ENCODE assay signal across 20 mouse cellular contexts in the genomic region with DNA sequence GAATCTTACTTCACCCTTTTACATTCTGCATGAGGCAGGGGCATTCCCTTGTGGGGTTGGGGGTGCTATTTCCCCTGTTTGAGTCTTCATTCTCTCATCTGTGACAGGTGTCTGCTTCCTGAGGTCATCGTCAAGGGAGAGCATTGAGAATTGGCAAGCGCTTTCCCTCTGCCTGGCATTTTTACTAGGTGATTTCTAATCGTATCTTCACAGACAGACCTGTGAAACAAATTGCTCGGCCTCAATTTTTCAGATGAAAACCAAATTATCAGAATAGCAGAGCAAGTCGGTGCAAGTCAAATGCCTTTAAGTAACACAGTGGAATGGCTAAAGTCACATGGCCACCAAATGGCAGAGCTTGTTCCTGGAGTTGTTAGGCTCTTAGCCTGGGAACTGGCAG. TPM values are rescaled to one million over a fixed set of nuclear protein-coding genes. Genes with fewer than 3 reads are reported as not detected.
DNase-seq lines count a peak whose midpoint lies in the region; ATAC-seq and TF ChIP-seq lines count a peak whose summit lies in the region.
"Had no signal": no experiment of that assay in that cellular context is flagged by ENCODE, and none has a peak within 500 bp of the region (broad histone marks: within the 10 kb centered on the region; RNA-seq: fewer than 3 reads in every experiment).

No protein-coding gene starts in this region.

- no peak overlapping the region for H3K9ac ChIP-seq in heart, adult 2 months (ENCODE audit: low read depth, low read length)
- H3K9ac ChIP-seq in heart, embryonic 11.5 days (ENCODE audit: low read depth, low read length), result no peak overlapping the region
- H3K9ac ChIP-seq: embryonic facial prominence, embryonic 12.5 days; forebrain, embryonic 15.5 days; heart, embryonic 15.5 days; hindbrain, embryonic 12.5 days had no signal

- no peaks in the 10 kb centered on the region for H3K27me3 ChIP-seq in cerebellum, adult 2 months (ENCODE audit: control insufficient read depth, insufficient read depth, low read length)
- no peaks in the 10 kb centered on the region for H3K27me3 ChIP-seq in heart, adult 2 months (ENCODE audit: control insufficient read depth, insufficient read depth, low read length)
- H3K27me3 ChIP-seq in heart, embryonic 11.5 days (ENCODE audit: control insufficient read depth, insufficient read depth, low read length), result no peaks in the 10 kb centered on the region
- H3K27me3 ChIP-seq: embryonic facial prominence, embryonic 12.5 days; forebrain, embryonic 15.5 days; heart, embryonic 15.5 days; hindbrain, embryonic 12.5 days had no signal

- no peak for ATAC-seq in heart, embryonic 11.5 days (replicated peaks; ENCODE audit: insufficient number of reproducible peaks, low FRiP score, low TSS enrichment)
- ATAC-seq in frontal cortex, adult (ENCODE audit: low TSS enrichment), result no peak
- ATAC-seq: forebrain, embryonic 15.5 days; hindbrain, embryonic 16.5 days had no signal

- peak; percentile 58 to 72 for DNase-seq in cerebellum, adult 2 months
- no peak for DNase-seq in cerebellum, adult 11 months
- peak in 1 of 2 experiments; percentile 5 for DNase-seq in heart, adult 2 months
- DNase-seq in brain, adult 2 months (ENCODE audit: low read depth, low spot score), result peak; percentile 65
- peak; percentile 53 to 55 for DNase-seq in cerebellum, postnatal 25 days
- DNase-seq: adrenal gland, postnatal 10 days; gastrocnemius, postnatal 14 days; kidney, adult 11 months; kidney, adult 9 months had no signal

- TF ChIP-seq POLR2A in cerebellum, adult 2 months (IDR thresholded peaks at IDR 0.05; ENCODE audit: borderline replicate concordance, insufficient read depth, low read length), result no peak
- TF ChIP-seq POLR2A in heart, adult 2 months (IDR thresholded peaks at IDR 0.05; ENCODE audit: insufficient read depth, low read depth, low read length), result no peak

- 0 out of 2 replicates have a peak, but pooled peaks have one; percentile 26 for TF ChIP-seq EP300 in heart, adult 2 months (IDR thresholded peaks at IDR 0.05; ENCODE audit: insufficient read depth, low read depth, low read length)

- no peak for TF ChIP-seq CTCF in cerebellum, adult 2 months (IDR thresholded peaks at IDR 0.05; ENCODE audit: borderline replicate concordance, insufficient read depth, low read depth, low read length)
- TF ChIP-seq CTCF in heart, adult 2 months (IDR thresholded peaks at IDR 0.05), result no peak

- no peaks in the 10 kb centered on the region for H3K79me2 ChIP-seq in heart, adult 2 months (replicated peaks; ENCODE audit: control insufficient read depth, insufficient read depth, low read length)

- peak overlapping the region; percentile 90 for H3K27ac ChIP-seq in cerebellum, adult 2 months (ENCODE audit: insufficient read depth, low read length)
- no peak overlapping the region for H3K27ac ChIP-seq in heart, adult 2 months
- H3K27ac ChIP-seq in heart, embryonic 11.5 days (ENCODE audit: low read depth, low read length), result no peak overlapping the region
- H3K27ac ChIP-seq: embryonic facial prominence, embryonic 12.5 days; heart, embryonic 10.5 days; heart, embryonic 15.5 days; hindbrain, embryonic 12.5 days had no signal

- no peaks in the 10 kb centered on the region for H3K36me3 ChIP-seq in heart, adult 2 months (ENCODE audit: control insufficient read depth, insufficient read depth, low read length)
- H3K36me3 ChIP-seq in heart, embryonic 11.5 days (ENCODE audit: control insufficient read depth, insufficient read depth, low read length), result no peaks in the 10 kb centered on the region
- H3K36me3 ChIP-seq: embryonic facial prominence, embryonic 12.5 days; forebrain, embryonic 15.5 days; heart, embryonic 10.5 days; heart, embryonic 15.5 days; hindbrain, embryonic 12.5 days had no signal

- H3K9me3 ChIP-seq in heart, embryonic 11.5 days (replicated peaks; ENCODE audit: control insufficient read depth, low read length), result no peaks in the 10 kb centered on the region
- H3K9me3 ChIP-seq: embryonic facial prominence, embryonic 12.5 days; forebrain, embryonic 15.5 days; heart, embryonic 10.5 days; heart, embryonic 15.5 days; hindbrain, embryonic 12.5 days had no signal

- intact Hi-C loops in heart, adult 2 months (cut with DNase I), result no loop called here

- H3K4me1 ChIP-seq in cerebellum, adult 2 months (ENCODE audit: control insufficient read depth, insufficient read depth, low read length), result peaks cover 52% of the 10 kb centered on the region
- no peaks in the 10 kb centered on the region for H3K4me1 ChIP-seq in heart, adult 2 months (ENCODE audit: control insufficient read depth, insufficient read depth, low read length)
- H3K4me1 ChIP-seq in heart, embryonic 11.5 days (ENCODE audit: control insufficient read depth, insufficient read depth, low read length), result no peaks in the 10 kb centered on the region
- H3K4me1 ChIP-seq: embryonic facial prominence, embryonic 12.5 days; heart, embryonic 10.5 days; heart, embryonic 15.5 days; hindbrain, embryonic 12.5 days had no signal

- WGBS in cerebellum, adult 2 months, result 9% methylated on average over 5 of the region's 5 CpGs
- WGBS in heart, adult 2 months, result 71% methylated on average over 5 of the region's 5 CpGs
- WGBS in heart, embryonic 11.5 days (ENCODE audit: insufficient replicate concordance), result 72% methylated on average over 5 of the region's 5 CpGs

- no peak overlapping the region for H3K4me3 ChIP-seq in cerebellum, adult 2 months (replicated peaks; ENCODE audit: insufficient read depth, low read depth, low read length)
- H3K4me3 ChIP-seq in heart, adult 2 months, result no peak overlapping the region
- no peak overlapping the region for H3K4me3 ChIP-seq in heart, embryonic 11.5 days (ENCODE audit: low read depth, low read length)
- H3K4me3 ChIP-seq: embryonic facial prominence, embryonic 12.5 days; forebrain, embryonic 15.5 days; heart, embryonic 10.5 days; heart, embryonic 15.5 days; hindbrain, embryonic 12.5 days had no signal

- no peak overlapping the region for H3K4me2 ChIP-seq in heart, embryonic 11.5 days
- H3K4me2 ChIP-seq: embryonic facial prominence, embryonic 12.5 days; forebrain, embryonic 15.5 days; heart, embryonic 15.5 days; hindbrain, embryonic 12.5 days had no signal

RNA-seq across cellular contexts. Expression of a gene that starts 41.4 kb away (rescaled TPM):
- 206 and 213 TPM in 2 replicates for polyA plus RNA-seq in cerebellum, adult 2 months (2012; rRNA removed)
- total RNA-seq in heart, adult 2 months (2021), result under 1 TPM in 1 of 2 experiments, not detected in 1; 0.31 TPM
- polyA plus RNA-seq in heart, adult 2 months (2012; rRNA removed), result 0.32 and 0.78 TPM in 2 replicates
- 2.3 and 4.0 TPM in 2 replicates for polyA plus RNA-seq in heart, embryonic 11.5 days (2014; fragmentation: Nextera tagmentation; extraction: Ambion mirVana)
- total RNA-seq: common myeloid progenitor, adult 5-6 weeks; MEL had no signal
- polyA plus RNA-seq: C2C12 had no signal

Comparison
In these comparisons a context has a peak if more than half of its experiments do, and no peak if none do; other contexts are left out.
1. RNA of a gene that starts 41.4 kb away (polyA plus RNA-seq): 206 to 213 TPM in cerebellum, adult 2 months; 2.3 to 4.0 TPM in heart, embryonic 11.5 days and 0.32 to 0.78 TPM in heart, adult 2 months; every median in the first group is over 10 times any median in the second.